Mouse (Mus musculus) MEL (cell line): ENCODE results near the gene Ddx17. TPM values are rescaled to one million over a fixed set of nuclear protein-coding genes. Genes with fewer than 3 reads are reported as not detected.

ENCODE experiments used
- DNase-seq: peaks from one replicate; pipeline ENCODE4 v3.0.0; 2011; ENCODE audit warnings: low read depth, low spot score
- H3K27ac ChIP-seq: 2 replicates; pipeline ENCODE4 v1.5.1; 2012; ENCODE audit warnings: low read depth, mild to moderate bottlenecking, control low read depth, low read length, moderate library complexity; ENCODE audit not compliant: control insufficient read depth
- H3K27me3 ChIP-seq, 2 experiments: fragments of 150-350 bp in 1 of 2; sonication (generic) in 1 of 2; 2 replicates each; pipeline ENCODE4 v1.6.1; 2012; ENCODE audit warnings: low read length in 2 of 2, mild to moderate bottlenecking in 2 of 2, improper control_type of control experiment in 1 of 2, moderate library complexity in 1 of 2; ENCODE audit not compliant: insufficient read depth in 2 of 2, control insufficient read depth in 1 of 2
- H3K36me3 ChIP-seq, 2 experiments: 2 replicates each; pipeline ENCODE4 v1.6.1; 2012 to 2014; ENCODE audit warnings: low read length in 2 of 2, improper control_type of control experiment in 1 of 2, inconsistent platforms in 1 of 2, mild to moderate bottlenecking in 1 of 2; ENCODE audit not compliant: insufficient read depth in 2 of 2, control insufficient read depth in 1 of 2
- H3K4me1 ChIP-seq, 2 experiments: fragments of 150-350 bp in 1 of 2; sonication (generic) in 1 of 2; 2 replicates each; pipeline ENCODE4 v1.6.1; 2012; ENCODE audit warnings: low read length in 2 of 2, improper control_type of control experiment in 1 of 2, mild to moderate bottlenecking in 1 of 2; ENCODE audit not compliant: insufficient read depth in 2 of 2, control insufficient read depth in 1 of 2
- H3K4me3 ChIP-seq, 2 experiments: fragments of 150-350 bp in 1 of 2; sonication (generic) in 1 of 2; 2 replicates each; pipeline ENCODE4 v1.5.1; 2012; ENCODE audit warnings: low read depth in 2 of 2, low read length in 2 of 2, mild to moderate bottlenecking in 2 of 2, moderate library complexity in 2 of 2, control low read depth in 1 of 2, improper control_type of control experiment in 1 of 2; ENCODE audit not compliant: control insufficient read depth in 1 of 2, insufficient read depth in 1 of 2
- H3K79me2 ChIP-seq: 2 replicates; pipeline ENCODE4 v1.6.1; 2012; ENCODE audit warnings: mild to moderate bottlenecking, low read length, moderate library complexity; ENCODE audit not compliant: control insufficient read depth, poor library complexity, insufficient read depth
- H3K9ac ChIP-seq: 2 replicates; pipeline ENCODE4 v1.6.1; 2012; ENCODE audit warnings: low read depth, mild to moderate bottlenecking, control low read depth, low read length, moderate library complexity; ENCODE audit not compliant: control insufficient read depth, poor library complexity, severe bottlenecking
- H3K9me3 ChIP-seq: fragments of 150-350 bp; sonication (generic); replicated peaks from 2 replicates; pipeline ENCODE4 v1.6.1; 2012; ENCODE audit warnings: mild to moderate bottlenecking, low read length, improper control_type of control experiment, moderate library complexity; ENCODE audit not compliant: insufficient read depth
- BHLHE40 ChIP-seq: IDR thresholded peaks from 2 replicates; pipeline ENCODE4 v1.6.1; 2012; ENCODE audit warnings: low read depth, mild to moderate bottlenecking, inconsistent platforms, low read length, improper control_type of control experiment, borderline replicate concordance
- CHD1 ChIP-seq: IDR thresholded peaks from 2 replicates; pipeline ENCODE4 v1.6.1; 2012; ENCODE audit warnings: low read depth, mild to moderate bottlenecking, inconsistent platforms, low read length, improper control_type of control experiment
- E2F4 ChIP-seq: IDR thresholded peaks from 2 replicates; pipeline ENCODE4 v1.6.1; 2011; ENCODE audit warnings: low read depth, low read length, improper control_type of control experiment, borderline replicate concordance
- ELF1 ChIP-seq: IDR thresholded peaks from 2 replicates; pipeline ENCODE4 v1.6.1; 2014; ENCODE audit warnings: low read depth, mild to moderate bottlenecking, inconsistent platforms, low read length, improper control_type of control experiment, moderate library complexity
- EP300 ChIP-seq, 2 experiments: IDR thresholded peaks; 2 replicates each; pipeline ENCODE4 v1.6.1; 2011; ENCODE audit warnings: improper control_type of control experiment in 2 of 2, low read length in 2 of 2, low read depth in 1 of 2, mild to moderate bottlenecking in 1 of 2
- ETS1 ChIP-seq: IDR thresholded peaks from 2 replicates; pipeline ENCODE4 v1.6.1; 2012; ENCODE audit warnings: low read depth, mild to moderate bottlenecking, inconsistent platforms, low read length, improper control_type of control experiment, moderate library complexity
- GABPA ChIP-seq: IDR thresholded peaks from 2 replicates; pipeline ENCODE4 v1.6.1; 2012; ENCODE audit warnings: low read depth, mild to moderate bottlenecking, inconsistent platforms, low read length, improper control_type of control experiment, moderate library complexity
- GATA1 ChIP-seq: IDR thresholded peaks from 2 replicates; pipeline ENCODE4 v1.6.1; 2011; ENCODE audit warnings: low read depth, low read length, improper control_type of control experiment
- HCFC1 ChIP-seq: IDR thresholded peaks from 2 replicates; pipeline ENCODE4 v1.6.1; 2012; ENCODE audit warnings: low read depth, mild to moderate bottlenecking, inconsistent platforms, low read length, improper control_type of control experiment, moderate library complexity
- JUND ChIP-seq: IDR thresholded peaks from 2 replicates; pipeline ENCODE4 v1.6.1; 2011; ENCODE audit warnings: low read depth, mild to moderate bottlenecking, improper control_type of control experiment, low read length
- KAT2A ChIP-seq: conservative IDR thresholded peaks from 2 replicates; pipeline ENCODE4 v1.6.1; 2012; ENCODE audit warnings: low read depth, low read length, improper control_type of control experiment, inconsistent platforms
- MAFK ChIP-seq: IDR thresholded peaks from 2 replicates; pipeline ENCODE4 v1.6.1; 2011; ENCODE audit warnings: low read depth, mild to moderate bottlenecking, low read length, improper control_type of control experiment, borderline replicate concordance
- MEF2A ChIP-seq: IDR thresholded peaks from 2 replicates; pipeline ENCODE4 v1.6.1; 2014; ENCODE audit warnings: low read depth, mild to moderate bottlenecking, inconsistent platforms, low read length, improper control_type of control experiment; ENCODE audit not compliant: poor library complexity, insufficient replicate concordance, severe bottlenecking; ENCODE audit errors: extremely low read depth
- MXI1 ChIP-seq: IDR thresholded peaks from 2 replicates; pipeline ENCODE4 v1.6.1; 2011; ENCODE audit warnings: mild to moderate bottlenecking, low read depth, low read length, improper control_type of control experiment
- POLR2AphosphoS2 ChIP-seq: IDR thresholded peaks from 2 replicates; pipeline ENCODE4 v1.6.1; 2011; ENCODE audit warnings: low read length, improper control_type of control experiment
- POLR2AphosphoS5 ChIP-seq: IDR thresholded peaks from 2 replicates; pipeline ENCODE4 v1.6.1; 2012; ENCODE audit warnings: low read depth, borderline replicate concordance, mild to moderate bottlenecking, inconsistent platforms, low read length, moderate library complexity, mixed read lengths
- RCOR1 ChIP-seq: IDR thresholded peaks from 2 replicates; pipeline ENCODE4 v1.6.1; 2012; ENCODE audit warnings: low read depth, mild to moderate bottlenecking, inconsistent platforms, low read length, improper control_type of control experiment
- SIN3A ChIP-seq: IDR thresholded peaks from 2 replicates; pipeline ENCODE4 v1.6.1; 2012; ENCODE audit warnings: low read length, improper control_type of control experiment, inconsistent platforms
- SMC3 ChIP-seq: IDR thresholded peaks from 2 replicates; pipeline ENCODE4 v1.6.1; 2011; ENCODE audit warnings: low read depth, low read length, improper control_type of control experiment
- TBP ChIP-seq: IDR thresholded peaks from 2 replicates; pipeline ENCODE4 v1.8.0; 2011; ENCODE audit warnings: low read depth, low read length, improper control_type of control experiment
- TCF12 ChIP-seq: IDR thresholded peaks from 2 replicates; pipeline ENCODE4 v1.6.1; 2014; ENCODE audit warnings: low read depth, mild to moderate bottlenecking, inconsistent platforms, low read length, improper control_type of control experiment, moderate library complexity
- UBTF ChIP-seq: IDR thresholded peaks from 2 replicates; pipeline ENCODE4 v1.6.1; 2012; ENCODE audit warnings: low read depth, mild to moderate bottlenecking, inconsistent platforms, low read length, improper control_type of control experiment, moderate library complexity, borderline replicate concordance; ENCODE audit not compliant: insufficient read depth
- USF1 ChIP-seq: IDR thresholded peaks from 2 replicates; pipeline ENCODE4 v1.6.1; 2014; ENCODE audit warnings: low read depth, mild to moderate bottlenecking, inconsistent platforms, low read length, improper control_type of control experiment, moderate library complexity
- ZKSCAN1 ChIP-seq: IDR thresholded peaks from 2 replicates; pipeline ENCODE4 v1.6.1; 2012; ENCODE audit warnings: low read depth, mild to moderate bottlenecking, inconsistent platforms, low read length, improper control_type of control experiment, moderate library complexity
- ZNF384 ChIP-seq: IDR thresholded peaks from 2 replicates; pipeline ENCODE4 v1.6.1; 2012; ENCODE audit warnings: low read depth, mild to moderate bottlenecking, inconsistent platforms, low read length, improper control_type of control experiment
- polyA plus RNA-seq, 2 experiments: library from polyadenylated mRNA; stranded (reverse) in 1 of 2; unstranded in 1 of 2; fragments of >175 nt in 1 of 2; fragments of >200 nt in 1 of 2; gene quantifications; 2 replicates each; pipeline versions ENCODE4 v1.2.1 to v1.2.4; 2012; ENCODE audit warnings: low replicate concordance in 2 of 2, low read depth in 1 of 2; ENCODE audit not compliant: insufficient read length in 2 of 2, insufficient read depth in 1 of 2, missing spikeins in 1 of 2
- total RNA-seq: library from RNA; depleted of rRNA; stranded (reverse); fragments of 300-350 nt; gene quantifications from 2 replicates; pipeline ENCODE4 v1.2.3, GENCODE M21; 2012

Ddx17 gene
- total and polyA plus RNA-seq, 3 experiments: 85.4 to 148 (median 115) TPM

DNA sequence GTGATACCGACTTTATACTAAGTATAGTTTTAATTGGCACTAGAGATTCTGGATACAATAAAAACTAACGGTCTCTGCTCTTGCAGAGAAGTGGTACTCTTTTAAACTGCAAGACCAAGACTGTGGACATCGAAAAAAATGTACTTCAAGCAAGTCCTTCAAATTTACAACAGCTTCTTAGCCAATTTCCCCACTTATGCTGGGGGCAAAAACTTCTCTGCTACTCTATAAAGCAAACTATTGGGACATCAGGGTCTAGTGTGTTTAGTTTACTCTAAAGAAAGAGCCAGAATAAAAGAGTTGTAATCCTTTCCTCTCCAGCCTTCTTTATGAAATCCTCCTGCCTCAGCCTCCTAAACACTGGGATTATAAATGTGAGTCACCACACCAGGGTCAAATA, 2.6 kb downstream of the Ddx17 start:
- Histone ChIP-seq H3K9ac (peak overlapping the region; percentile 12; the same call in 1 of the 2 replicates), H3K9me3 (no peaks in the 10 kb centered on the region), H3K36me3 (peaks cover 22 to 24% of the 10 kb centered on the region in 2 experiments), H3K4me3 (no peak overlapping the region), H3K27me3 (no peaks in the 10 kb centered on the region), H3K79me2 (peaks cover 35% of the 10 kb centered on the region), H3K27ac (no peak overlapping the region), H3K4me1 (peaks cover 0 to 12% of the 10 kb centered on the region in 2 experiments; a peak in 2 of 4 replicates)
- DNase-seq: no peak
- TF ChIP-seq USF1: no peak
- TF ChIP-seq BHLHE40: no peak
- no peak for TF ChIP-seq CHD1
- no peak for TF ChIP-seq EP300 (IDR thresholded peaks at IDR 0.05; ENCODE audit: low read depth in 1 of 2, low read length in 2 of 2)
- TF ChIP-seq UBTF: no peak
- TF ChIP-seq KAT2A: no peak
- no peak for TF ChIP-seq ETS1
- no peak for TF ChIP-seq JUND
- TF ChIP-seq E2F4: no peak
- TF ChIP-seq SIN3A: no peak
- TF ChIP-seq RCOR1: no peak
- TF ChIP-seq POLR2AphosphoS2: no peak
- TF ChIP-seq MEF2A: no peak
- TF ChIP-seq TCF12: no peak
- no peak for TF ChIP-seq MAFK

- Histone ChIP-seq H3K27me3 (no peaks in the 10 kb centered on the region), H3K27ac (no peak overlapping the region), H3K79me2 (no peaks in the 10 kb centered on the region), H3K4me1 (no peaks in the 10 kb centered on the region), H3K36me3 (peaks cover 2 to 51% of the 10 kb centered on the region in 2 experiments; a peak in 3 of 4 replicates), H3K9ac (no peak overlapping the region), H3K4me3 (no peak overlapping the region), H3K9me3 (no peaks in the 10 kb centered on the region)
- DNase-seq: no peak
- TF ChIP-seq JUND: no peak
- no peak for TF ChIP-seq E2F4
- no peak for TF ChIP-seq USF1
- no peak for TF ChIP-seq TBP
- TF ChIP-seq RCOR1: no peak
- no peak for TF ChIP-seq ZNF384
- no peak for TF ChIP-seq ZKSCAN1
- TF ChIP-seq BHLHE40: no peak
- no peak for TF ChIP-seq POLR2AphosphoS5
- TF ChIP-seq MAFK: no peak
- TF ChIP-seq SMC3: no peak
- TF ChIP-seq MXI1: no peak
- TF ChIP-seq GABPA: no peak
- no peak for TF ChIP-seq GATA1
- no peak for TF ChIP-seq HCFC1
- TF ChIP-seq ELF1: no peak
- TF ChIP-seq ETS1: no peak
These were observed 12.7 kb downstream of the Ddx17 start for GRCm38 (mm10) chr15:79533796-79534195.
